Mouse (Mus musculus) neural tube, embryonic 10.5 days (tissue): ENCODE measurements around the gene Eipr1.
"Not testable (repeated sequence)": the region's sequence is repeated elsewhere in the genome, so short reads cannot be mapped to it uniquely, and the experiment has no call there.

Source experiments
- DNase-seq: peaks from one replicate; pipeline ENCODE4 v3.0.0-alpha.2; 2017; ENCODE audit warnings: low spot score; ENCODE audit errors: extremely low spot score

Eipr1 gene

DNA sequence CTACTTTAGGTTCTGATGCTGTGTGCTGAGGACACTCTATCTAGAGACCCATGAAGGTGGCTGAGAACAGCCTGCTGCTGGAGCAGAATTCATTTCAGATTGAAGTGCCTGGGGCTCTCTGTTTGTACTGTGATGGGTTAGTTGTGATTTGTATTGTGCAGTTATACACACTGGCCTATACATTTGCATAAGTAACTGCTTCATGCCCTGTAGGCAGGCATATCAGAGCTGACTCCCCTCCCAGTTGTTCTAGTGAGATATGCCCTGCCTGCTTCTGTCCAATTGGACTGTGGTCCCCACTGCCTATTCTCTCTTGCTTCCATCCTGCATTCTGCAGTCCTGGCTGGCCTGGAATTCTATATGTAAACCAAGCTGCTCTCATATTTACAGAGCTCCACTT is 128.9 kb downstream of the Eipr1 start:
- no peak for DNase-seq

DNA sequence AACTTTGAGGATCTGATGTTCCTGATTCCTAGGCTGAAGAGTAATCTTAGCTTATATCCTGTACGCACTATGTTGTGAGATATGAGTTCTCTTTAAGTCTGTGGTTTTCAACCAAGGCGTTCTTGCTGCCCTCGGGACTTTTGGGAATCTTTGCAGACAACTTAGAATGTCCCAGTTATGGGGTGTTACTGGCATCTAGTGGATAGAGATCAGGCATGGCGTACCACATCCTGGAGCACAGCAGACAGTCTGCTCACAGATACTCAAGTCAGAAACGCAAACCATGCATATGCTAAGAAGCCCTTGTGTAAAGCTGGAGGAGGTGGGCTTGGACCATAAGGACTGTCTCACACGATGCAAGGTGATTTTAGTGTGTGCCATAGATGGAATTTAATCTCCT is 136.1 kb downstream of the Eipr1 start:
- no peak for DNase-seq

DNA sequence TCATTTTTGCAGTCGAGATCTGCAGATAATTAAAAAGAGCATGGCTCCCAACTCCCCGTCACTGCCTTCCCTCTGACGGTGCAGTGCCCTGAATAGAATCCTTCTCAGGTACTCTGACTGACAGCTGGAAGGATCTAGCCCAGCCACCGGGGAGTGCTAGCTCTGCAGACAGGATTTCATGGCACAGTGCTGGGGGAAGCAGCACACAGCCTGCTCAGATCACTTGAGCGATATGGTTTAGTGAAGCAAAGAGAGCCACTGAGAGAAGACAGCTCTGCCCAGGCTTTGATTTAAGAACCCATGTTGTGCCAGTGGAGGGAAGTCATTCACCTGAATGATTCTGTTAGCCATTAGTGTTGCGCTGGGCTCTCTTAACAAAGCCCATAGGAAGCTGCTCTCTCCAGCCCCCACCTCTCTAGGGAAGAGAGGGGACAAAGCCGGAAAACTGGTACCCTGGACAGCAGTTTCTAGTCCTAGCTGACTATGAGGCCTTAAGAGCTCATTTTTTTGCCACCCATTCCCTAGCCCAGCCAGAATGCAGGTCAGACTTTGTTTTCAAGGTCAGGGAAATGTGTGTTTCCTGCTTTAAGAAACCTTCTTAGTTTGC is 137.6 kb downstream of the Eipr1 start:
- DNase-seq: no peak

DNA sequence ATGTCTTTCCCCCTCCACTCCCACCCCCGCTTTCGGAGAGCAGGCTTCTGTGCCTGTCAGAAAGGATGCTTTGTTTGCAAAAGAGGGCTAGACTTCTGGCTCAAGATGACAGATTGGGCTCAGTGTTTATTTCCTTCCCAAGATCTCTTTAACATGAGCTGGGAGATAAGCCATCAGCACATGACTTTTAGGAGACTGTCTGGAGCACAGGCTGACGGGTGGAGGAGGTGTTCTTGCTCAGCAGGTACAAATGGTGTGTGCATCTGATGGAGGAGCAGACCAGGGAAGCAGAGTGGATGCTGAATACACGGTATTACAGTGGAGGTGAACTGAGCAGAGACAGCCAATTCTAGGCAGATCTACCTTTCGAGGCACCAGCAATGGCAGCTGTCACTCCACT is 139.9 kb downstream of the Eipr1 start:
- no peak for DNase-seq

GRCm38 (mm10) chr12:28896577-28896976 is 145.0 kb downstream of the Eipr1 start:
- no peak for DNase-seq

GRCm38 (mm10) chr12:28898307-28898706 is 146.7 kb downstream of the Eipr1 start:
- no peak for DNase-seq

DNA sequence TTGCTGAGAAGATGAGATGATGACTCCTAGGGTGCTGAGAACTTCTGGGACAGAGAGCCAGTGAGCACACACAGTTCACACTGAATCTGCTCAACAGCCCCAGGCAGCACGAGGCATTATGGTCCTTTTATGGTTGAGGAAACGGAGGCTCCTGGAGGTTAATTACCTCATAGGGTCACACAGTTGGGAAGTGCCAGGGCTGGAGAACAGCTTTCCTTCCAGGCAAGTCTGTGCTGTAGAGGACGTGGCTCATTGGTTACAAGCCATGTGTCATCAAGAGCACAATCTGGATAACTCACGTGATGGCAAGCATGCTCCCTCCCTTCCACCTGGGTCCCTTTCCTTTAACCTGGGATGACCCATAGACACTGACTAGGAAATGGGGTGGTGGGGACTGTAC is 148.1 kb downstream of the Eipr1 start:
- no peak for DNase-seq

DNA sequence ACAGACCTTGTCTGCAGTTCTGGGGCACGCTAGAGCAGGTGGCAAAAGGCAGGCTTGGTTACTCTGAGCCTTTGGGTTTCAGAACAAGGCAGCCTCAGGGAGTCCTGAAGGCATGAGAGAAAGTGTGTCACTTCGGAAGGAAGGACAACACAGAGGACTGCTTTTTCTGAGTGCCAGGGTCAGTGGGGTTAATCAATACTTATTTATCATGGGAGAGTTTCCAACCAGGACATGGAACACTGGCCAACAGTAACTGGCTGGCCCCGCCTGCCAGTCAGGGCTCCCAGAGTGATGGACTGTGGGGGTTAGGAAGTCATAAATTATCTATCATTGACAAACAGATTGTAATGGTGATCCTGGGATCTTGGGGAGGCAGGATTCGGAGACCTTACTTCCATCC is 148.7 kb downstream of the Eipr1 start:
- no peak for DNase-seq

DNA sequence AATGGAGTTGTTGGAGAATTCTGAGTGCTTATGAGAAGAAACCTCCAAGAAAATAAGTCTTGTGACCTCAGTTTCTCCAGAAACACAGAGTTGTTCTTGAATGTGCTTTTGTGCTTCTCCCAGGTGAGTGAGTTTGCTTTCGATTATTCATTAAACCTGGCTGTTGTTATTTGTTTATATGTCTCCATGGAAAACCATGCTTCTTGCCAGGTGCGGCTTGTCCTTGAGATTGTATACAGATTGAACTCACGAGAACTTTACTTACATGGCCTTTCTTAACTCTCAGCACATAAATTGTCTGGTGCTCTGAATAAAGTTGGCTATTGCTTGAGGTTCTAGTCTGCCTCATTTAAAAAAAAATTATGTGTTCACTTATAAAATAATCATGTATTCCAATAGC is 150.5 kb downstream of the Eipr1 start:
- DNase-seq: no peak

DNA sequence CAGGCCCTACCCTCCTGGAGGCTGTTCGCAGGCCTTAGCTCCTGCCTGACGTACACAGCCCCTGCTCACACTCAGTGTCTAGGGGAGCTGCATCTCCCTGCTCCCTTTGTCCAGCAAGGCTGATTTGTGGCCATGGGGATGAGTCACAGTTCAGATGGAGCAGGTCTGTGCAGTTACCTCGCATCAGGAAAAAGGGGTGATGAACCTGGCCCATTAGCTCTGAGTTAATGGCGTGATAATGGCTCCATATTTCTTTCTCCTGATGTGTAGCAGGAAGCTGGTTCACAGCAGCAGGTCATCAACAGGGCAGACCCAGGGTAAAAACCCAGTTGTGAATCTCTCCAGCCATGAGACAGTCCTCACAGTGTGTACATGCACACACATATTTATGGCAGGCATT is 151.5 kb downstream of the Eipr1 start:
- DNase-seq: peak; percentile 35

DNA sequence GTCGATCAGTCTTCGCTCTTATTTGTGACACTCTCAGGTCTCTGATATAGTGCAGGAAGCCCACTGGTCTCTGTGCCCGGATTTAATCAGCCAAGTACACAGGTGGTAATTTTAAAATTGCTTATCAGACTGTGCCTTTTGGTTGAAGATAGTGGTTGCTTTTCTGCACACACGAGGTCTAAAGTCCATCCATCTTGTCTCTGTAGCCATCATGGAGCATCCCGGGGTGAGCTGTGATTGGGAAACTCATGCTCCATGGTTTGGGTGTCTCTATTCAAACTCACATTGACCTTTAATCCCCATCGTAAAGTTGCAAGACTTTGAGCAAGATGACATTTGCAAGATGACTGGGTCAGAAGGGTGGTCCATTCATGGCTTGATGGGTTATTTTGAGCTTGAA is 153.9 kb downstream of the Eipr1 start:
- DNase-seq: no peak

DNA sequence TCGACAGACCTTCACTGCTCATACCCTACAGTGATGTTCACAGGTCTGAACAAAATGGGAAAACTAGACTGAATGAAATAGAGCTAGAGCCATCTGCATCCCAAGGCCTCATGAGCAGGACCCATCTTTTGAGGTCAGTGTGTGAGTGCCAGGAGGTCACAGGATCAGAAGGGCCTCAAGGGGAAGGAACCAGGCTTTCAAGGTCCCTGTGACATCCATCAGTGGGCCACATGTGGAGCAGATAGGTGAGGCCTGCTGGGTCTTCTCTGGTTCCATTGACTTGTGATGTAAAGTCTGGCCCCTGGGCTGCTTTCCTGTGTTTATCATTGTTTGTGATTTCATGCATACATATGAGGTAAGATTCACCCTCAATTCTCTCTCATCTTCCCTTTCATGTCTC is 154.4 kb downstream of the Eipr1 start:
- no peak for DNase-seq

- DNase-seq: no peak
These were observed 155.2 kb downstream of the Eipr1 start for GRCm38 (mm10) chr12:28906809-28907297.

DNA sequence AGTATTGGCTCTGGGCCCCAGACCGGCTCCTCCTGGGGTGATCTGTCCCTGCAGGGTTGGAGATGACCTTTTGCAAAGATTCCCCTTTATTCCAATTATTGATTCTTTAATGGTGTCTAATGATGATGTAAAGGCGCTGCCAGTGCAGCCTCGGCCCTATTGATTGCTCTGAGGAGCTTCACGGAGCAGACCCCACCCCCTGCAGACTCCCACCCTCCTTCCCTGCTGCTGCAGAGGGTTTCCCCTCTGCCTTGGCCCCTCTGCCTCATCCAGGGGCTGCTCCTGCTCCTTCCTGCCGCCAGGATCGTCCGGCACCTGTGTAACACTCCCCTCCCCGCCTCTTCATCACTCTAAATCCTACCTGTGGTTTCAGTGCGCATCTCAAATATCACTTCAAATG is 156.2 kb downstream of the Eipr1 start:
- peak; percentile 17 for DNase-seq

DNA sequence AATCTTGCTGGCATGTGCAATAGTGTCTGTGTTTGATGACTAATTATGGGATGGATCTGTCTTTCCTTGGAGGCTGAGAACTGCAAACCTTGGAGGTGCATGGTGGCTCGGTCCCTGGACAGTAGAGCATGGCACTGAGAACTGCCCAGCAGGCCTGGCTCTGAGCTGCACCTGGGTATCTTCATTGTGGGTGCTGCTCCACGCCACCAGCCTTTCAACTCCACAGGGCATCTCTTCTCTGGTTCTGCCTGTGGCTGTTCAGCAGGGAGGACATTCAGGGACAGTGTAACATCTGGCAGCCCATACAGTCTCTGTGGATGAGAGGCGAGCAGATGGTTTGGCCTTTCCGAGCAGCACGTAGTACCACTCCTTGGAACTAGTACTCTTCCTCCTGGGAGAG is 158.2 kb downstream of the Eipr1 start:
- peak; percentile 12 for DNase-seq

- no peak for DNase-seq
These were observed 159.0 kb downstream of the Eipr1 start for GRCm38 (mm10) chr12:28910568-28910967.

DNA sequence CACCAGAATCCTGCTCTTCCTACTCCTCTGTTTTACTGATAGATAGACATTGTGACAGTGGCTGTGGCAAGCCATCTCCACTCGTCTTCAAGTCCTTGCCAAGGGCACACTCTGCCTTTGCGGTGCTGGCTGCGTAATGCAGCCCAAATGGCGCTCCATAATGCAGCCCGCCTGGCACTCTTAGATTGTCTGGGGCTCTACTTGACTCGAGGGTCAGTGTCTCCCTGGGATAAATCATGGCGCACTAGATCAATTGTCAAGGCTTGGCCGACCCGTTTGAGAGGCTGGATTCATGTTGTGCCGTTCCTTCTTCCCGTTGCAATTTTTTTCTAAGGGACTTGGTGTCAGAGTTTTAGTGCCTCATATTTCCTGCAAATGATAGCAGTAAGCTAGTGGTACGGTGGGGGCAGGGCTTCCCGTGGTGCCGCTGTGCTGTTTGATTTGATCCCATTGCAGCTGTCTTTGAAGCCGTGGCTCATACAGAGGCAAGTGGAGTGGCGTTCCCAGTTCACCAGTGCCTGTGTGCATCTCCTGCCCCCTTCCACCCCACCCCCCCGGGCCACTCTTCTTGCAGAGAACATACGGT is 160.8 kb downstream of the Eipr1 start:
- DNase-seq: no peak

- DNase-seq: no peak
These were observed 161.5 kb downstream of the Eipr1 start for GRCm38 (mm10) chr12:28913099-28913498.

DNA sequence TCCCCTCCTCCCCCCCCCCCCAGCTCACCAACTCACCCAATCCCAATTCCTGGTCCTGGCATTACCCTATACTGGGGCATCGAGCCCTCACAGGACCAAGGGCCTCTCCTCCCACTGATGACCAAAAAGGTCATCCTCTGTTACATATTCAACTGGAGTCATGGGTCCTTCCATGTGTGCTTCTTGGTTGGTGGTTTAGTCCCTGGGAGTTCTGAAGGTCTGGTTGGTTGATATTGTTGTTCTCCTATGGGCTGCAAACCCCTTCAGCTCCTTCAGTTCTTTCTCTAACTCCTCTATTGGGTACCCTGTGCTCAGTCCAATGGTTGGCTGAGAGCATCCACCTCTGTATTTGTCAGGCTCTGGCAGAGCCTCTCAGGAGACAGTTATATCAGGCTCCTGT is 162.5 kb downstream of the Eipr1 start:
- not testable (repeated sequence) for DNase-seq
